Mouse (Mus musculus): ENCODE results near the gene Pcca. TPM values are rescaled to one million over a fixed set of nuclear protein-coding genes. Genes with fewer than 3 reads are reported as not detected.

Gene Pcca
- total and polyA plus RNA-seq, 2 experiments: 26.3 to 54.1 TPM

GRCm38 (mm10) chr14:122880291-122880690, 346.2 kb downstream of the Pcca start:
- Histone ChIP-seq H3K36me3 (ENCODE audit: control insufficient read depth, insufficient read depth, low read length) (peaks cover 6% of the 10 kb centered on the region; the same call in 1 of the 2 replicates), H3K9ac (ENCODE audit: low read depth, low read length) (no peak overlapping the region), H3K4me3 (ENCODE audit: insufficient read depth, low read depth, low read length) (no peak overlapping the region), H3K27me3 (ENCODE audit: control insufficient read depth, insufficient read depth, low read length) (no peaks in the 10 kb centered on the region), H3K27ac (replicated peaks; ENCODE audit: insufficient read depth, low read depth, low read length) (no peak overlapping the region), H3K79me2 (ENCODE audit: control insufficient read depth, insufficient read depth, low read length) (no peaks in the 10 kb centered on the region), H3K4me1 (ENCODE audit: control insufficient read depth, insufficient read depth, low read length) (peaks cover 11% of the 10 kb centered on the region; the same call in 1 of the 2 replicates)
- no peak for TF ChIP-seq CTCF (IDR thresholded peaks at IDR 0.05; ENCODE audit: low read depth, low read length)
- no peak for TF ChIP-seq POLR2A (IDR thresholded peaks at IDR 0.05; ENCODE audit: extremely low read depth, insufficient read depth, low read length)
- no peak for DNase-seq (ENCODE audit: extremely low read depth, low read depth, low spot score)
- WGBS: 92% methylated on average over 7 of the region's 7 CpGs

- Histone ChIP-seq H3K27me3 (ENCODE audit: control insufficient read depth, insufficient read depth, low read length) (no peaks in the 10 kb centered on the region), H3K79me2 (ENCODE audit: control insufficient read depth, insufficient read depth, low read length) (no peaks in the 10 kb centered on the region), H3K4me1 (ENCODE audit: control insufficient read depth, insufficient read depth, low read length) (peaks cover 10% of the 10 kb centered on the region; the same call in 1 of the 2 replicates), H3K36me3 (ENCODE audit: control insufficient read depth, insufficient read depth, low read length) (peaks cover 8% of the 10 kb centered on the region), H3K9ac (ENCODE audit: low read depth, low read length) (no peak overlapping the region), H3K27ac (replicated peaks; ENCODE audit: insufficient read depth, low read depth, low read length) (no peak overlapping the region), H3K4me3 (ENCODE audit: insufficient read depth, low read depth, low read length) (no peak overlapping the region)
- TF ChIP-seq POLR2A (IDR thresholded peaks at IDR 0.05; ENCODE audit: extremely low read depth, insufficient read depth, low read length): no peak
- no peak for TF ChIP-seq CTCF (IDR thresholded peaks at IDR 0.05; ENCODE audit: low read depth, low read length)
- no peak for DNase-seq (ENCODE audit: extremely low read depth, low read depth, low spot score)
- 95% methylated on average over 2 of the region's 2 CpGs for WGBS
Measured at GRCm38 (mm10) chr14:122881699-122882098, 347.6 kb downstream of the Pcca start.

- Histone ChIP-seq H3K9ac (ENCODE audit: low read depth, low read length) (no peak overlapping the region), H3K36me3 (ENCODE audit: control insufficient read depth, insufficient read depth, low read length) (peaks cover 8% of the 10 kb centered on the region), H3K27ac (replicated peaks; ENCODE audit: insufficient read depth, low read depth, low read length) (no peak overlapping the region), H3K27me3 (ENCODE audit: control insufficient read depth, insufficient read depth, low read length) (no peaks in the 10 kb centered on the region), H3K4me3 (ENCODE audit: insufficient read depth, low read depth, low read length) (no peak overlapping the region), H3K79me2 (ENCODE audit: control insufficient read depth, insufficient read depth, low read length) (no peaks in the 10 kb centered on the region), H3K4me1 (ENCODE audit: control insufficient read depth, insufficient read depth, low read length) (0 out of 2 replicates have a peak, but pooled peaks cover 7% of the 10 kb centered on the region)
- DNase-seq (ENCODE audit: extremely low read depth, low read depth, low spot score): no peak
- TF ChIP-seq CTCF (IDR thresholded peaks at IDR 0.05; ENCODE audit: low read depth, low read length) (no peak), POLR2A (IDR thresholded peaks at IDR 0.05; ENCODE audit: extremely low read depth, insufficient read depth, low read length) (no peak)
- 88% methylated on average over 9 of the region's 9 CpGs for whole genome bisulfite sequencing
Measured at GRCm38 (mm10) chr14:122882201-122882639, 348.1 kb downstream of the Pcca start.

- Histone ChIP-seq H3K9ac (ENCODE audit: low read depth, low read length) (no peak overlapping the region), H3K36me3 (ENCODE audit: control insufficient read depth, insufficient read depth, low read length) (peaks cover 12% of the 10 kb centered on the region), H3K4me1 (ENCODE audit: control insufficient read depth, insufficient read depth, low read length) (0 out of 2 replicates have a peak, but pooled peaks cover 5% of the 10 kb centered on the region), H3K27ac (replicated peaks; ENCODE audit: insufficient read depth, low read depth, low read length) (no peak overlapping the region), H3K27me3 (ENCODE audit: control insufficient read depth, insufficient read depth, low read length) (no peaks in the 10 kb centered on the region), H3K4me3 (ENCODE audit: insufficient read depth, low read depth, low read length) (no peak overlapping the region), H3K79me2 (ENCODE audit: control insufficient read depth, insufficient read depth, low read length) (no peaks in the 10 kb centered on the region)
- no peak for DNase-seq (ENCODE audit: extremely low read depth, low read depth, low spot score)
- no peak for TF ChIP-seq CTCF (IDR thresholded peaks at IDR 0.05; ENCODE audit: low read depth, low read length)
- TF ChIP-seq POLR2A (IDR thresholded peaks at IDR 0.05; ENCODE audit: extremely low read depth, insufficient read depth, low read length): no peak
- 92% methylated on average over 7 of the region's 7 CpGs for WGBS
Measured at GRCm38 (mm10) chr14:122882795-122883409, 348.8 kb downstream of the Pcca start.

- H3K4me1 ChIP-seq (ENCODE audit: control insufficient read depth, insufficient read depth, low read length): 0 out of 2 replicates have a peak, but pooled peaks cover 3% of the 10 kb centered on the region
- TF ChIP-seq POLR2A (IDR thresholded peaks at IDR 0.05; ENCODE audit: extremely low read depth, insufficient read depth, low read length) (no peak), CTCF (IDR thresholded peaks at IDR 0.05; ENCODE audit: low read depth, low read length) (no peak)
- H3K36me3 ChIP-seq (ENCODE audit: control insufficient read depth, insufficient read depth, low read length): peaks cover 14% of the 10 kb centered on the region
- 93% methylated on average over 4 of the region's 4 CpGs for WGBS
- no peak overlapping the region for H3K9ac ChIP-seq (ENCODE audit: low read depth, low read length)
- no peaks in the 10 kb centered on the region for H3K79me2 ChIP-seq (ENCODE audit: control insufficient read depth, insufficient read depth, low read length)
- no peak for DNase-seq (ENCODE audit: extremely low read depth, low read depth, low spot score)
- no peaks in the 10 kb centered on the region for H3K27me3 ChIP-seq (ENCODE audit: control insufficient read depth, insufficient read depth, low read length)
- H3K4me3 ChIP-seq (ENCODE audit: insufficient read depth, low read depth, low read length): no peak overlapping the region
- H3K27ac ChIP-seq (replicated peaks; ENCODE audit: insufficient read depth, low read depth, low read length): no peak overlapping the region
Measured at GRCm38 (mm10) chr14:122883410-122883806, 349.3 kb downstream of the Pcca start.
